Mouse (Mus musculus): ENCODE measurements around the gene Psmd9.

The Psmd9 gene

DNA sequence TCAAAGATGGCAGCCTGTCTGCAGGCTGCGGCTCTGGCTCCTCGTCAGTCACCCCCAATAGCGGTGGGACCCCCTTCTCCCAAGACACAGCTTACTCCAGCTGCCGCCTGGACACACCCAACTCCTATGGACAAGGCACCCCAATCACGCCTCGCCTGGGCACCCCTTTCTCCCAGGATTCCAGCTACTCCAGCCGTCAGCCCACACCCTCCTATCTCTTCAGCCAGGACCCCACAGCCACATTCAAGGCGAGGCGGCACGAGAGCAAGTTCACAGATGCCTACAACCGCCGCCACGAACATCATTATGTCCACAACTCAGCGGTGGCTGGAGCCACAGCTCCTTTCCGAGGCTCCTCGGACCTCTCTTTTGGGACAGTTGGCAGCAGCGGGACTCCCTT is 21.6 kb upstream of the Psmd9 start:
- in situ Hi-C loops (cut with MboI, MseI), result loop anchor here in 1 of 2 experiments (10.0 to 25.0 kb wide), 2 partner anchors 163 to 1310 kb away; partner anchors contain the start of genes Kdm2b, Pheta1 and Sh2b3

GRCm38 (mm10) chr5:123148073-123148722 is 21.0 kb upstream of the Psmd9 start:
- in situ Hi-C loops (cut with MboI, MseI), result loop anchor here in 1 of 2 experiments (10.0 to 25.0 kb wide), 2 partner anchors 163 to 1311 kb away; partner anchors contain the start of genes Kdm2b, Pheta1 and Sh2b3

DNA sequence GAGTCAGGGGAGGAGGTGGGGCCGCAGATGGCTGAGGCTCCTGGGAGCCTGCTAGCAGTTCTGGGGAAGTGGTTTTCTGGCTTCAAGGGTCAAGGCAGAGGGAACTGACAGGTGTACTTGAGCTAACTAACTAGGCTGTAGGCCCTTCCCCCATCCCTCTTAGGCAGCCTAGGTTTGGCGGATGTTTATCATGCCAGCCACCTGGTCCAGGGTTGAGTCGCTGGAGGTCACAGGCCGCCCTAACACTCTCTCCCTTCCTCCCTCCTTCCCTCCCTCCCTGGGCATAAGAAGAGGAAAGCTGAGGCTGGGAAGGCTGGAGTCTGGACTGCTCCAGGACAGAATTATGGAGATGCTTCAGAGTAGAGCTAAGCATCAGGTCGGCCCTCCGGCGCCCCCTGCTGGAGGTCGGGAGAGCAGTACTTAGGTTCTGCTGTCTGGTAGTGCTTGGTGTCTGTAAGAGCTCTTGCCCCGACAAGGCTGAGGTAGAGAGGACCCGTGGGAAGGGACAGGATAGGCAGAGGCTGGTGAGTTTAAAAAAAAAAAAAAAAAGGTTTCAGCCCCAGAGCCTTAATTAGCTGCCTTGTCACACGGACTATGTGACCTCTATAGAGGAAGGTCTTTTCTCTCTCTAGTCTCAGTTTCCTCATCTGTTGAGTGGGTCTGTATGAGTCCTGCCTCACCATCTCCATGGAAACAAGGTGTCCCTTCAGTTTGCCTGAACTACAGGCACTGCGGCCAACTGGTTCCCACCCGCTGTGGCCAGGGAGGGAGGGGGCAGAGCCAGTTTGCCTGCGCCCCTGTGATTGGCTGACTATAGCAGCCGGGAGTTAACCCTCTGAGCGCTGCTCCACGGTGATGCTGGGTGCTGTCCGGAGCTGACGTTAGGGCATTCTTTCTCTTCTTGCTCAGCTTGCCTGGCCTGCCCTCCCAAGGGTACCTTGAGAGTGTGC is 19.5 kb upstream of the Psmd9 start:
- in situ Hi-C loops (cut with MboI, MseI), result loop anchor here in 1 of 2 experiments (5.0 to 25.0 kb wide), 3 partner anchors 32 to 1312 kb away; partner anchors contain the start of genes Kdm2b, Pheta1 and Sh2b3

- in situ Hi-C loops (cut with MboI, MseI), result loop anchor here in 1 of 2 experiments (5.0 kb wide), 1 partner anchor 33 kb away; no protein-coding TSS in a partner anchor
Observed at GRCm38 (mm10) chr5:123150641-123151040, 18.6 kb upstream of the Psmd9 start.

GRCm38 (mm10) chr5:123151077-123151476 is 18.1 kb upstream of the Psmd9 start:
- in situ Hi-C loops (cut with MboI, MseI), result loop anchor here in 1 of 2 experiments (5.0 kb wide), 1 partner anchor 34 kb away; no protein-coding TSS in a partner anchor

GRCm38 (mm10) chr5:123151707-123152362 is 17.4 kb upstream of the Psmd9 start:
- in situ Hi-C loops (cut with MboI, MseI), result loop anchor here in 1 of 2 experiments (5.0 kb wide), 1 partner anchor 35 kb away; no protein-coding TSS in a partner anchor

DNA sequence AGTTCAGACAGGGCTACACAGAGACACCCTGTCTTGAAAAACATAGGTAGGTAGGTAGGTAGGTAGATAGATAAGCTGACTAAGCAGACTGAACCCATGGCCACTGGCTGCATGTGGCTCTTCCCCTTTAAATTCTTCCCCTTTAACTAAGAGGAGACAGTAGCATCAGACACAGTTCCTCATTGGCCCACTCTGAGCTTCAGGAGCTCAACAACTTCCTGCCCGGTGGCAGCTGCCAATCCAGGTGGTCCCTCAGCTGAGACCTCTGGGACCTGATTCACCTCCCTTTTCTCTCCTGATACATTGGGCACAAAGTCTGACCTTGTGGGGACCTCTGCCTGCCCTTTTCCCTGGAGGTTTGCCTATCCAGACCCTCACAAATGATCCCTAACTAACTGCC is 16.3 kb upstream of the Psmd9 start:
- in situ Hi-C loops (cut with MboI, MseI), result loop anchor here in 1 of 2 experiments (5.0 kb wide), 1 partner anchor 36 kb away; no protein-coding TSS in a partner anchor

DNA sequence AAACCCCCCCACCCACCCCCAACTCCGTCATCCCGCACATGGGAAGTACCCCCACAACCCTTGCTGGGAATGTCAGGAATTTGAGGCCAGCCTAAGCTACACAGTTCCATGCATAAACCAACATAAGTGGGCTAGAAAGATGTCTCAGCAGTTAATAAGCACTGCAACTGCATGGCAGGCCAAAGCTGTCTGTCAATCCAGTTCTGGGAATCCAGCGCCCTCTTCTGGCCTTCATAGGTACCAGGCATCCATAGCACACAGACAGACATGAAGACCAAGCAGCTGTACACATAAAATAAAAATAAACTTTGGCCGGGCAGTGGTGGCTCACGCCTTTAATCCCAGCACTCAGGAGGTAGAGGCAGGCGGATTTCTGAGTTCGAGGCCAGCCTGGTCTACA is 13.8 kb upstream of the Psmd9 start:
- in situ Hi-C loops (cut with MboI, MseI), result no loop called here

DNA sequence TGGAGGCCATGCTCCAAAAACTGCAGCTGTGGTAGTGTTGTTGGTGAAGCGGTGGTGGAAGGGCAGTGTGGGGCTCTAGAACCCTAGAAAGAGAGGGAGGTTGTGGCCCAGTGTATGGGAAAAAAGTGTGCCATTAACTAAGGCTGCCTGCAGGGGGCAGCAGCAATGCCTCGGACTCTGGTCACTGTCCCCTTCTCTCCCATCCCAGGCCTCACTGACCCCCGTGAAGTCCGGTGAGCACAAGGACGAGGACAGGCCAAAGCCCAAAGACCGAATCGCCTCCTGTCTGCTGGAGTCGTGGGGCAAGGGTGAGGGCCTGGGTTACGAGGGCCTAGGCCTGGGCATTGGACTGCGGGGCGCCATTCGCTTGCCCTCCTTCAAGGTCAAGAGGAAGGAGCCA is 12.4 kb upstream of the Psmd9 start:
- in situ Hi-C loops (cut with MboI, MseI), result no loop called here

DNA sequence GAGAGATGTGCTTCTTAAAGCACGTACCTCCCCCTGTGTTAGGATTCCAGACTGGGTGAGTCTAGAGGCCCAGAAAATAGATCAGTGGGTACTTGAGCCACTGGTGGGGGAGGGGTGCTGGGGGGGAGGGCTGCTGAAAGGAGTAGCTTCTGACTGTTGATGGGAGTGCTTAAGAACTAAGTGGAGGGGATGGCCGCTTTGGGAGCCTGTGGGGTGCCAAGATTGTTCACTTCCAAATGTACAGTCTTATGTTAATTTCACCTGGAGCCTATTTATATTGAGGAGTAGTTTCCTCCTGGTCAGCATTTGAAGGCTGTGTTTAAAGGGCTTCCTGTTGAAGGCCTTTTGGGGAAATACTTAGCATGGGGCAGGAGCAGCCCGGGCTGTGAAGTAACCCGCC is 11.2 kb upstream of the Psmd9 start:
- in situ Hi-C loops (cut with MboI, MseI), result no loop called here

DNA sequence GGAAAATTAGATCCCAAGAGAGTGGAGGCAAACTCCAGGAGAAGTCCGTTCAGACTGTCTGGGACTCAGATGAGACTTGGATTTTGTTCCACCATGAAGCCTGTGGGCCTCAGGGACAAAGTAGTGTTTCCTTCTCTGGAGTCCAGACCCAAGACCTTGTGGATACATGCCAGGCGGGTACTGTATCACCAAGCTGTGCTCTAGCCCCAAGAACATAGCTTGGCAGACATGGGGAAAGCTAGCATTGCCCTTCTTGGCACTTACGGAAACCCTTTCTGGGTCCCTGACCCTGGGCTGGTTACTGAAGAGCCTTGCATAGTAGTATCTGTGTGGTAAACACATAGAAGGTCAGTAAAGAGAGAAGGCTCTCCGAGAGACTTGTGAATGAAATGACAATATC is 9.8 kb upstream of the Psmd9 start:
- in situ Hi-C loops (cut with MboI, MseI), result no loop called here

DNA sequence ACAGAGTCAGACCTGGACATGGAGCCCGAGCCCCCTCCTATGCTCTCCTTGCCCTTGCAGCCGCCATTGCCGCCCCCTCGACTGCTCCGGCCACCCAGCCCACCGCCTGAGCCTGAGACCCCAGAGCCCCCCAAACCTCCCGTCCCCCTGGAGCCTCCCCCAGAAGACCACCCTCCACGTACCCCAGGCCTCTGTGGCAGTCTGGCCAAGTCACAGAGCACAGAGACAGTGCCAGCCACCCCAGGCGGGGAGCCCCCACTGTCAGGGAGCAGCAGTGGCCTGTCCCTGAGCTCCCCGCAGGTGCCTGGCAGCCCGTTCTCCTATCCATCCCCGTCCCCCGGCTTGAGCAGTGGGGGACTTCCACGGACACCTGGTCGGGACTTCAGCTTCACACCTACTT is 9.3 kb upstream of the Psmd9 start:
- in situ Hi-C loops (cut with MboI, MseI), result no loop called here

GRCm38 (mm10) chr5:123160341-123160740 is 8.9 kb upstream of the Psmd9 start:
- in situ Hi-C loops (cut with MboI, MseI), result no loop called here

DNA sequence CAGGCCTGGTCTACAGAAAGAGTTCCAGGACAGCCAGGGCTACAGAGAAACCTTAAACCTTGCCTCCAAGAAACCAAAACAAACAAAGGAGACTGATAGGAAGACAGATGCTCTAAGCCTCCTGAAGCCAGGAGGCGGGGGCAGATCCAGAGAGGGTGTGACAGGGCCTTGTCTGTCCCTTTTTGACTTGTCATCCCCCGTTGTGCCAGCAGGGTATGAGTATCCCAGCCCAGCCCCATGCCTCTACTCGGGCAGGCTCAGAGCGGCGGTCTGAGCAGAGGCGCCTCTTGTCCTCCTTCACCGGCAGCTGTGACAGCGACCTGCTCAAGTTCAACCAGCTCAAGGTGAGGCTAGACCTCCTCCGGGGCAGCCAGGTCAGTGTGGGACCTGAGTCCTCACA is 6.3 kb upstream of the Psmd9 start:
- in situ Hi-C loops (cut with MboI, MseI), result no loop called here

GRCm38 (mm10) chr5:123166437-123166836 is 2.8 kb upstream of the Psmd9 start:
- in situ Hi-C loops (cut with MboI, MseI), result no loop called here

GRCm38 (mm10) chr5:123167591-123167990 is 1.6 kb upstream of the Psmd9 start:
- in situ Hi-C loops (cut with MboI, MseI), result no loop called here

DNA sequence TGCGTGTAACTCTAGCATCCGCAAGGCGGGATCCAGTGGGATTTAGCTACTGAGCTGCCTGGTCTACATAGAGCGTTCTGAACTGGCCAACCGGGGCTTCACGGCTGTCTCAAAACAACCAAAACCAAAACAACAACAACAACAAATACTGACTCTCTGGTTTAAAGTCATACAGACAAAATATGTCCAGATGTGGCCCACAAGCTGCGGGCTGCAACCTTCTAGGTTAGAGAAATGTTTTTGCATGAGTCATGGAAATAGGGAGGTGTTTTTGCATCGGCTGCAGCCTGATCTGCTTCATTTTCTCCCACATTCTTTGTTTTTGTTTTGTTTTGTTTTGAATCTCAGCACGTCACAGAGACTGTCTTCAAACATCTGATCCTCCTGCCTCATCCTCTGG is 1.2 kb downstream of the Psmd9 start:
- in situ Hi-C loops (cut with MboI, MseI), result loop anchor here (5.0 kb wide), 2 partner anchors 58 to 108 kb away; no protein-coding TSS in a partner anchor

- in situ Hi-C loops (cut with MboI, MseI), result loop anchor here (5.0 kb wide), 2 partner anchors 59 to 109 kb away; no protein-coding TSS in a partner anchor
Observed at GRCm38 (mm10) chr5:123171646-123172350, 2.6 kb downstream of the Psmd9 start.

GRCm38 (mm10) chr5:123178792-123179191 is 9.6 kb downstream of the Psmd9 start:
- in situ Hi-C loops (cut with MboI, MseI), result no loop called here

GRCm38 (mm10) chr5:123180390-123180789 is 11.2 kb downstream of the Psmd9 start:
- in situ Hi-C loops (cut with MboI, MseI), result loop anchor here in 1 of 2 experiments (5.0 to 10.0 kb wide), 2 partner anchors 98 to 656 kb away; no protein-coding TSS in a partner anchor
